Mouse (Mus musculus): ENCODE measurements around the gene Ccdc6. TPM values are rescaled to one million over a fixed set of nuclear protein-coding genes. Genes with fewer than 3 reads are reported as not detected.
"Not testable (repeated sequence)": the region's sequence is repeated elsewhere in the genome, so short reads cannot be mapped to it uniquely, and the experiment has no call there.

The Ccdc6 gene
- total RNA-seq, 2 experiments from 2014 or later = 33.9 to 36.9 TPM

DNA sequence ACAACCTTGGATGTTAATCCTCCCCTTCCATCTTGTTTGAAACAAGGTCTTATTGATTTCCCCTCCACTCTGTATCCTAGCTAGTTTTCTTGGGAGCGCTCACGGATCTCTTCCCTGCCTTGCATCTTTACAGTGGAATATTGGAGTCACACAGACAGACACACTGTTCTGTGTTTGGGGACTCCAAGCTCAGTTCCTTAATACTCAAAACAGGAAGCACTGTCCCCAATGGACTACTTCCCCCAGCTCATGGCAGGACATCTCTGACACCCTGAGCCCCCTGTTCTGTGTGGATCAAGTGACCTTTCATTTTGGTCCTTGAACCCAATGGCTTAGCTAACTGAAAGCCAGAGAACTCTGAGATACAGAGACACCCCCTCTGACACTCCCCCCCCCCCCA, 100.7 kb downstream of the Ccdc6 start:
- DNase-seq = no peak
- intact Hi-C loops (cut with DNase I) = loop anchor here (10.0 kb wide), 1 partner anchor 367 kb away; no protein-coding TSS in a partner anchor

DNA sequence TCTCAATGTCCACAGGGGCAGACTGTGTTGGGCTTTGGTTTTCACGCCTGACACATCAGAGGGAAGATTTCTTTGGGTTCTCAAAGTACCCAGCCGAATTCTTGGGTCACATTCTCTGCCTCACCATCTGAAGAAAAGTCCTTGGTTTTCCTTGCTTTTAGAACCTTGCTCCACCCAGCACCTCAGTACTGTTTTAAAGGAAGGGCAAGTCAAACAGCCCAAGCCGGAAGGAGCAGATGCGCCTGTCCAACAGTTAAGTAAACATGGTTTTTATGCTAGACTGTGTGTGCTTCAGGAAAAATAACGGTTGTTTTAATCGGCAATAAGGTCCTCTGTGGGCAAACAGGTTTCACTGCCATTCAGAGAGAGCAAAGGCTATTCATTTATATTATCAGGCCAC, 101.1 kb downstream of the Ccdc6 start:
- intact Hi-C loops (cut with DNase I) = loop anchor here (10.0 kb wide), 1 partner anchor 367 kb away; no protein-coding TSS in a partner anchor
- no peak for DNase-seq

DNA sequence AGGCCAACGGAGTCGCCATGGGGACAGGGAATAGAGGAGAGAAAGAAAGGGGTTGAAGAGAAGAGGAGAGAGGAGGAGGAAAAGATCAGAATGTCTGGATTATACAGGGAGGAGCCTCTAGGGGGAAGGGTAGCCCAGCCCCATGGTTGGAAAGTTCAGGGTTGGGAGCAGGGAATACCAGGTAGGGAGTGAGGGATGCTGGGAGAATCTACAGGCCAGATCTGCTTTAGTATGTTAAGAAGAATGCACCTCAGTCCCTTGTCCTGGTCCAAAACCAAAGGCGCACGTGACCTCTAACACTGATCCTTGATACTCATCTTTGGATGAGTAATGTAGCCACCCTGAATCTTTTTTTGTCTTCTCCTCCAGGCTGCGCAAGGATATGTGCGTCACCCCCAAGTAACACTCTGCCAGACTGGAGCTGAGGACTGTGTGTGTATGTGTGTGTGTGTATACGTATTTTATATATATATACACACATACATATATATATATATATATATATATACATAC, 102.1 kb downstream of the Ccdc6 start:
- intact Hi-C loops (cut with DNase I) = loop anchor here (10.0 kb wide), 1 partner anchor 366 kb away; no protein-coding TSS in a partner anchor
- no peak for DNase-seq

DNA sequence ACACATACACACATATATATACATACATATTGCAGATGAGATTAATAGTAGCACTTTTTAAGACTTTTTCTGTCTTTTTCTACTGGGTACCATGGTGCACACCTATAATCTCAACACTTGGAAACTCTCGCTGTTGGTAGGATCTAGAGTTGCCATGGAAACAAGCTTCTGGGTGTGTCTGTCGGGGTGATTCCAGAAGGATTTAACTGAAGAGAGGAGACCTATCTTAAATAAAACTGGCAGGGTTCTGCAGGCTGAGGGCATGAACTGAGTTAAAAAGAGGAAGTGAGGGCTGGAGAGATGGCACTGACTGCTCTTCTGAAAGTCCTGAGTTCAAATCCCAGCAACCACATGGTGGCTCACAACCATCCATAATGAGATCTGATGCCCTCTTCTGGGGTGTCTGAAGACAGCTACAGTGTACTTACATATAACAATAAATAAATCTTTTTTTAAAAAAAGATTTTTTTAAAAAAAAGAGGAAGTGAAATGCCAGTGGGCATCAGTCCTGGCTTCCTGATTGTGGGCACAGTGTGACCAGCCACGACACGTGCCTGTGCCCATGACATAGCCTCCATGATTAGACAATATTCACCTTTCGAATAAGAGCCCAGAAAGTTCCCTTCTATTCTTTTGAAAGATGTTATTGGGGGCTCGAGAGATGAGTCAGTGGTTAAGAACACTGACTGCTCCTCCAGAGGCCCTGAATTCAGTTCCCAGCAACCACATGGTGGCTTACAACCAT, 102.7 kb downstream of the Ccdc6 start:
- DNase-seq = no peak
- intact Hi-C loops (cut with DNase I) = loop anchor here (10.0 kb wide), 1 partner anchor 365 kb away; no protein-coding TSS in a partner anchor

DNA sequence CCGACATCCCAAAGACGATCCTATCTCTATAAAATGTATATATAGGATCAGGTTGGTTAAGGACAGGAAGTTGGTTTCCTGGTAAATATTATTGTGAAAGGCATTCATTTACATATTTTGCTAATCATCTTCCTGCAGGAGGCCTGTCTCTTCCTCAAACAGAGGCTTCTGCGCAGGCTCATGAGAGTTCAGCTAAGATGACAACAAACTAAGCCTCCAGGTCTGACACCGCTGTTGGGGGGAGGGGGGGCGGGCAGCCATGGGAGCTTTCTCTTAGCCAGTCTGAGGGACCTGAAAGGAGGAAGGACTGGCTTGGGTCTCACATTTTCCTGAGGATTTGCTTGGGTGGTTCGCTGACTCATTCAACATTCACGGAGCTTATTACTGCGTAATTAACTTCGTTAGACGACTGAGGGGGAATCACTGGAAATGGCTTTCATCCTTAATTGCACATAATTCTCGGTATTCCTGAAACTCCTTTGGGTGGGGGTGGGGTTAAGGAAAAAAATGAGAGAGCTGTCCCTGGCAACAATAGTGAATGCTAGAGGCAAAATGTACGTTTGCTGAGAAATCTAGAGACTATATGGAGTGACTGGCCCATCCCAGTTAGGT, 104.1 kb downstream of the Ccdc6 start:
- no peak for DNase-seq
- intact Hi-C loops (cut with DNase I) = no loop called here

DNA sequence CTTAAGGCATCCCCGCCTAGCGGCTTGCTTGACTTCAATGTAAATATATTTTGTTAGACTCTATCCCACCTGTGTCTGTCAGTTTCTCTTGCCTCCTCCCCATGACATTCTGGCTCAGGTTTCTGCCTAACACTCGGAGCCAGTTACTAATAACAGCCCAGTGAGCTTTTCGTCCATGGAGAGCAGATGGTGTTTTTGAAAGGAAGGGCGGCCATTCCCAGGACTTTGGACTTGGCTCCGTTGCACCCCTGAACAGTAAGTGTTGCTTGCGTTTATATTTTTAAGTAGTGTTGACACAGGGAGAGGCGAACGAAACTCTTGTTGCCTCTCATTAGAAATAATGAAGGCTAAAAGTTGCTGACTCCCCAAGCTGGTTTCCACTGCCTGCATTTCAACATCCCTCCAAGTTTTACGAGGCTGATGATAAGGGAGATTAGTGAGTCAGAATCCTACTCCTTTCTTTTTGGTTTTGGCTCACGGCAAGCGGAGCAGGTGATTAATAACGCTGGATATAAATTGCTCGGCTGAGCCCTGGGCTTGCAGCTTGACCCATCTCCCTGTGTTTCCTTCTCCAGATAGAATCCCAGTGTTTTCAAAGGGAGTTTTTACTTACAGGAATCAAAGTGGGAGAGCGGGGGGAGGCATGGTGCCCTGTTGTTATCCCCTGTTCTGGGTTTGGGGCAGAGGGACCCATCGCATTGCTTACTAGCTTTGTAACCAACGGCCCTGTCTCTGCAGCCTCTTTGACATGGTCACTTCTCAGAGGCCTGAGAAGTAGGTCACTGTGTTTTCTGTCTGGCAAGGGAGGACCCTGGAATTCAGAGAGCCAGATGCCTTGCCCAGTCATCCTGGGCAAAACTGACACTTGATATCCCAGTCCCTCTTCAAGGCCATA, 107.8 kb downstream of the Ccdc6 start, which contains the start of gene Mrln:
Gene Mrln (plus strand): TSS at position 160 of the 895 bp plus-strand sequence.
- intact Hi-C loops (cut with DNase I) = no loop called here
- DNase-seq = peak in 1 of 2 experiments; percentile 32

DNA sequence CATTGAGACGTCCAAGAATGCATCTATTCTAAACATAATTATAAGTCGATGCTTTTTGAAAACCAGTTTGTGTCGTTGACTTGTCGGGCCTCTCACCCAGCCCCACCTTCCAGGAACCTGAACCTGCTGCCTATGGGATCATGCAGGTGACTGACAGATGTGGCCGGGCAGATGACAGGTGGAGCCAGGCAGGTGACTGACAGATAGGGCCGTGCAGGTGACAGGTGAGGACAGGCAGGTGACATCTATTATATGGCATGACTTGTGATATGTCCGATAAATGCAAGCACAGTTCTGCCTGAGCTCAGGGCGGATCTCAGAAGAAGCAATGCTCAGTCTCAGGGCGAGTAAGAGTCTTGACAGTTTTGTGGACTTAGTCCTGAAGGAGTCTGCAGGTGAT, 114.4 kb downstream of the Ccdc6 start:
- intact Hi-C loops (cut with DNase I) = no loop called here
- no peak for DNase-seq

DNA sequence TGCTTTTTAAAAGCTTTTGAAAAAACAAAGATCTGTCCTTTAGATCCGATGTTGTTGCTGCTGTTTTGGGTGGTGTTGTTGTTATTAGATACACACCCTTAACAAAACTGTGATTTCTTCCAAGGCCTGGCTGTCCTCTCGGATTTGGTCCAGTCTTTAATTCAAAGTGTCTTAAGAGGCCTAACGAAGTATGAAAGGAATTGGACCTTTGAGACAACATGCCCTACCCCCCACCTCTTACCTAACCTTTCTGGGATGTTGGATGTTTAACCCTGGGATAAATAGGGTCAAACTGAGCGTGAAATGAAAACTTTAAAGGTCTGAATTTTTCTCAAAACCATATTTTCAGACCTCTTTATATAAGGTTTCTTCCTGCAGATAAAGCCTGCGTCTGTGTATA, 124.0 kb downstream of the Ccdc6 start:
- DNase-seq = no peak
- intact Hi-C loops (cut with DNase I) = no loop called here

DNA sequence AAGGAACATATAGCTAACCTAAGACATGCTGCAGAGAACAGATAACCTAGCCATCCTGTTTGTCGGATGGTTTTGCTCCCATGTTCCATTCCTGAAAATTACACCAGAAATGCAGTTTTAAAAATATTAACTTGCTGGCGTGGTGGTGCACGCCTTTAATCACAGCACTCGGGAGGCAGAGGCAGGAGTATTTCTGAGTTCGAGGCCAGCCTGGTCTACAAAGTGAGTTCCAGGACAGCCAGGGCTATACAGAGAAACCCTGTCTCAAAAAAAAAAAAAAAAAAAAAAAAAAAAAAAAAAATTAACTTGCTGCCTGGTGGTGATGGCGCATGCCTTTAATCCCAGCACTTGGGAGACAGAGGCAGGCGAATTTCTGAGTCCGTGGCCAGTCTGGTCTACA, 125.3 kb downstream of the Ccdc6 start:
- DNase-seq; intact Hi-C loops (cut with DNase I): not testable (repeated sequence)

DNA sequence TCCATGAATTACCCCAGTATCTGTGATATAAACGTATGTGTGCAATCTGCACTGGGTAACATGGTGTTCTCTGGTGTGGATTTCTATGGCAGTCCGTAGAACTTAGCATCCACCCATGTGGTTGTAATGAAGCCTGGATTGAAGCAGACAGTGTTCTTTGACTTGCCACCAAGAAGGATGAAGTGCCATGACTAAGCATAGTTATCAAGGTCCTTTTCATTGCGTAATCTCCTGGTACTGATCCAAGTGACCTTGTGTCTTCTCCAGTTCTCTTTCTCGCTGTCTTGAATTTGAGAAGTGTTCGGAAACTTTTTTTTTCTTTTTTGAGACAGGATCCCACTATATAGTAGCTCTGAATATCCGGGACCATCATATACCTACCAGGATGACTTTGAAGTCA, 127.7 kb downstream of the Ccdc6 start:
- intact Hi-C loops (cut with DNase I) = no loop called here
- no peak for DNase-seq

DNA sequence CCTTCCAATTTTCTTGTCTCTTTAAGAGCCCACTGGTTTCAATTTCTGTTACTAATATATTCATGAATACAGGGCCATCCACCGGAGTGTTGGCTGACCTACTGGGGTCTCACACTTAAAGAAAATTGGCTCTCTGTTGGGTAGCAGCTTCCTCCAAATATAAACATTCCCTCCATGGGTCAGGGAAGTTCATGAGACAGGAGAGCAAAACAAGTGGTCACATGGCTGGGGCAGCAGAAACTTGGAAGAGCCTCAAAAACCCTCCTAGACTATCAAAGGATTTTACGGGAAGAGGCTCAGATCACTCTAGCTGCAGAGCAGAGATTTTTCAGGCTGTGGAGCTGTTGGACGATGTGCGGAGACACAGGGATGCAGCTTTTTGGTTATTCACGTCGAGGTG, 128.8 kb downstream of the Ccdc6 start:
- intact Hi-C loops (cut with DNase I) = no loop called here
- DNase-seq = peak; percentile 19 to 34

DNA sequence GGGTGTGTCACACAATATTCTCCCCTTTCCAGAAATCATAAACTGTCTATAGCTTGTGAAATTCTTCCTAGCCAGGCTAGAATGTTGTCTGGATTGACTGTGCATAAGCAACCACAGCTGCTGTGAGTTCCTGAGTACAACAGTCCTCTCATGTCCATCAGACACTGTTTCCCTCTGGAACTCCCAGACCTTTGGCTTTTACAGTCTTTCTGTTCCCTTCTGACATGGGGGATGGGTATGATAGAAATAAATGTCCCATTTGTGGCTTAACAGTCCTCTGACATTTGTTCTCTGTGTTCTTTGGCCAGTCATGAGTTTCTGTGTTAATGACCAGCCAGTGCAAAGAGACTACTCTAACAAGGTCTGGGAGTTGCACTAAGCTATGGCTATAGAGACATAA, 129.7 kb downstream of the Ccdc6 start:
- intact Hi-C loops (cut with DNase I) = no loop called here
- DNase-seq = no peak

DNA sequence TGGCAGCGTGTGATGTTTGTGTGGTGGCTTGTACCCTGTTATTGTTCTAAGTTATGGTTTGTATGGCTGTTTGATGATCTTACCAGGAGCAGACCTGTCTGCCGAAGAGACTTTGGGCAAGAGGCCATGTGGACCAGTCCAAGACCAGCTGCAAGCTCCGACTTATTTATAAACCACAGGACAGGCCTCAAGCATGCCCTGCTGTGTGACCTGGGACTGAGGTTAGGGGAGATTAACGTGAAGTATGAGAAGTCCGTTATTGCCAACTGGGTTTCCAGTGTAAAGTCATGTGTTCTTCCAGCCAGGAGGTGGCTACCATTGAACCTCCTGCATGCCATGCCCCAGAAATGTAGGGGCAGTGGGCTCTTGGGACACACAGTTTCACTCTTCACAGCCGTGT, 133.4 kb downstream of the Ccdc6 start:
- peak; percentile 59 for DNase-seq

DNA sequence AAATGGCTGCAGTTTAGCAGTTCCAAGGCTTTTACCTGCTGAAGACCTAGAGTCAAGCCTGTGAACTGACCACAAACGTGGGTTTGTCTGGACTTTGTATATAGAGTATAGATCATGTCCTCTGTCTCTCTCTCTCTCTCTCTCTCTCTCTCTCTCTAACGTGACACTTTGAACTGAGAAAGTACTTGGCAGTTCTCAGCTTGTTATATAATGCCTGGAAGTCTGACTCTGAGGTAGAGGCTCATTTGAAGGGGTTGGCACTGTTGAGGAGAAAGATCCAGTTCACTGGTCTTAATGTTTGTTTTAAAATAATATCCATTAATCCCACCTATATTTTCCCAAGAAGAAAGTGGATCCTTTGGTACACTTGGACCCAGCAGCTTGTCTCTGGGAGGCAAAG, 141.0 kb downstream of the Ccdc6 start:
- no peak for DNase-seq
- intact Hi-C loops (cut with DNase I) = no loop called here

More for the DNA sequence above, 133.4 kb downstream of the Ccdc6 start:
- intact Hi-C loops (cut with DNase I) = no loop called here

Other genes with a start within 250 kb of the Ccdc6 start
- under 1 TPM; 0.91 to 0.92 TPM for gene Mrln, start 107.5 kb downstream of the Ccdc6 start, total RNA-seq (2021)
- 1 to 10 TPM; 2.5 to 3.0 TPM for gene Slc16a9, start 148.0 kb downstream of the Ccdc6 start, total RNA-seq (2021)